Mouse (Mus musculus): Measurements from ENCODE around the gene Adcy3. TPM values are rescaled to one million over a fixed set of nuclear protein-coding genes. Genes with fewer than 3 reads are reported as not detected.

The Adcy3 gene
- total and polyA plus RNA-seq, 3 experiments, result 0.13 to 0.34 (median 0.13) TPM

DNA sequence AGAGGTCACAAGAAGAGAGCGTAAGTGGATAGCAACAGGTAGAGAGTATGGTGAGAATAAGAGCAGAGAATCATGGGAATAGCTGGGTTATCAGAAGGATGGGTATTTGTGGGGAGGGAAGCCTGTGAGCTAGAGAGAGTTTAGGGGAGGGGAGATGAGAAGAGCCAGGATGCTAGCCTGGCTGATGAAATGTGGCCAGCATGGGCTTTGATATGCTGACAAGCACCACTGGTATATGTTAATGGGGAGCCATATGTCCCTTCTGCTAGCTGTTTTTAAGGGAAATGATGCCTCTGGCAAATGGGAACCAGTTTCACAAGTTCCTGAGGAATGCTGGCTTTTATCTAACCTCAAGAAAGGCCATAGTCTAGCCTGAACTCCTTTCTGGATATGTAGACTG is 36.2 kb downstream of the Adcy3 start:
- Histone ChIP-seq H3K27ac (ENCODE audit: insufficient read depth, low read depth) (no peak overlapping the region), H3K79me2 (replicated peaks; ENCODE audit: control insufficient read depth, extremely low read depth, insufficient read depth, poor library complexity, severe bottlenecking) (no peaks in the 10 kb centered on the region), H3K9ac (ENCODE audit: insufficient read depth, low read depth) (no peak overlapping the region), H3K36me3 (replicated peaks in 1 of 2; ENCODE audit: control insufficient read depth in 1 of 2, insufficient read depth in 1 of 2, low read length in 1 of 2) (no peaks in the 10 kb centered on the region), H3K4me1 (ENCODE audit: control insufficient read depth in 1 of 2, insufficient read depth in 2 of 2) (no peaks in the 10 kb centered on the region), H3K4me2 (ENCODE audit: insufficient read depth, low read depth, poor library complexity, severe bottlenecking) (no peak overlapping the region), H3K4me3 (replicated peaks in 1 of 3; ENCODE audit: low read depth in 2 of 3, low read length in 2 of 3, poor library complexity in 1 of 3) (no peak overlapping the region), H3K27me3 (replicated peaks) (no peaks in the 10 kb centered on the region), H3K9me3 (replicated peaks; ENCODE audit: low read length) (no peaks in the 10 kb centered on the region)
- TF ChIP-seq RAD21 (IDR thresholded peaks at IDR 0.05; ENCODE audit: low read depth, low read length) (no peak), TBP (conservative IDR thresholded peaks at IDR 0.05; ENCODE audit: low read depth, low read length) (no peak), MAZ (IDR thresholded peaks at IDR 0.05; ENCODE audit: low read depth, low read length) (no peak), POLR2AphosphoS2 (IDR thresholded peaks at IDR 0.05; ENCODE audit: low read depth, low read length) (no peak), TCF12 (IDR thresholded peaks at IDR 0.05; ENCODE audit: low read depth, low read length) (no peak), RCOR1 (conservative IDR thresholded peaks at IDR 0.05; ENCODE audit: low read depth, low read length) (no peak), USF1 (IDR thresholded peaks at IDR 0.05; ENCODE audit: low read depth, low read length) (no peak), MAX (IDR thresholded peaks at IDR 0.05; ENCODE audit: low read length) (no peak), SIN3A (IDR thresholded peaks at IDR 0.05; ENCODE audit: low read length) (no peak)
- dilution Hi-C loops (cut with MboI; ENCODE audit: extremely low pct_ligation_motif_present, extremely low pct_unique_long_range_greater_than_20kb, low sequenced_read_pairs), result no loop called here
- no peak for DNase-seq (ENCODE audit: extremely low read depth)
- in situ Hi-C loops (cut with MboI; ENCODE audit: low pct_ligation_motif_present, low pct_unique_long_range_greater_than_20kb, low sequenced_read_pairs), result no loop called here

- no peak overlapping the region for H3K4me3 ChIP-seq (replicated peaks in 1 of 3; ENCODE audit: low read depth in 2 of 3, low read length in 2 of 3, poor library complexity in 1 of 3)
- no peaks in the 10 kb centered on the region for H3K9me3 ChIP-seq (replicated peaks; ENCODE audit: low read length)
- H3K27ac ChIP-seq (ENCODE audit: insufficient read depth, low read depth), result no peak overlapping the region
- H3K27me3 ChIP-seq (replicated peaks), result no peaks in the 10 kb centered on the region
- no peaks in the 10 kb centered on the region for H3K36me3 ChIP-seq (replicated peaks in 1 of 2; ENCODE audit: control insufficient read depth in 1 of 2, insufficient read depth in 1 of 2, low read length in 1 of 2)
- H3K4me2 ChIP-seq (ENCODE audit: insufficient read depth, low read depth, poor library complexity, severe bottlenecking), result no peak overlapping the region
- dilution Hi-C loops (cut with MboI; ENCODE audit: extremely low pct_ligation_motif_present, extremely low pct_unique_long_range_greater_than_20kb, low sequenced_read_pairs) (no loop called here), in situ Hi-C loops (cut with MboI; ENCODE audit: low pct_ligation_motif_present, low pct_unique_long_range_greater_than_20kb, low sequenced_read_pairs) (no loop called here)
- no peaks in the 10 kb centered on the region for H3K4me1 ChIP-seq (ENCODE audit: control insufficient read depth in 1 of 2, insufficient read depth in 2 of 2)
- H3K9ac ChIP-seq (ENCODE audit: insufficient read depth, low read depth), result no peak overlapping the region
- no peaks in the 10 kb centered on the region for H3K79me2 ChIP-seq (replicated peaks; ENCODE audit: control insufficient read depth, extremely low read depth, insufficient read depth, poor library complexity, severe bottlenecking)
- no peak for TF ChIP-seq RAD21 (IDR thresholded peaks at IDR 0.05; ENCODE audit: low read depth, low read length)
- no peak for TF ChIP-seq UBTF (IDR thresholded peaks at IDR 0.05; ENCODE audit: low read depth, low read length)
- TF ChIP-seq MXI1 (IDR thresholded peaks at IDR 0.05; ENCODE audit: low read depth, low read length), result no peak
- TF ChIP-seq JUND (conservative IDR thresholded peaks at IDR 0.05; ENCODE audit: low read depth, low read length), result no peak
- no peak for TF ChIP-seq SMC3 (IDR thresholded peaks at IDR 0.05; ENCODE audit: low read depth, low read length)
- TF ChIP-seq POLR2A (IDR thresholded peaks at IDR 0.05; ENCODE audit: low read depth, low read length), result no peak
- no peak for TF ChIP-seq NRF1 (IDR thresholded peaks at IDR 0.05; ENCODE audit: low read depth, low read length)
- no peak for TF ChIP-seq NELFE (IDR thresholded peaks at IDR 0.05; ENCODE audit: low read depth, low read length)
- TF ChIP-seq ZKSCAN1 (IDR thresholded peaks at IDR 0.05; ENCODE audit: borderline replicate concordance, low read depth, low read length), result no peak
- no peak for TF ChIP-seq ETS1 (conservative IDR thresholded peaks at IDR 0.05; ENCODE audit: low read depth, low read length)
- TF ChIP-seq IRF4 (IDR thresholded peaks at IDR 0.05; ENCODE audit: low read depth, low read length), result no peak
- no peak for TF ChIP-seq ZMIZ1 (IDR thresholded peaks at IDR 0.05; ENCODE audit: low read depth, low read length)
- no peak for TF ChIP-seq EP300 (IDR thresholded peaks at IDR 0.05; ENCODE audit: low read length)
- no peak for TF ChIP-seq TBP (conservative IDR thresholded peaks at IDR 0.05; ENCODE audit: low read depth, low read length)
- TF ChIP-seq MAZ (IDR thresholded peaks at IDR 0.05; ENCODE audit: low read depth, low read length), result no peak
- DNase-seq (ENCODE audit: extremely low read depth), result no peak
These were observed 36.7 kb downstream of the Adcy3 start for GRCm38 (mm10) chr12:4169622-4170021.

Data from CH12.LX (cell line).